Mouse (Mus musculus) kidney, postnatal 0 days (tissue): ENCODE results near the gene Rab8b. TPM values are rescaled to one million over a fixed set of nuclear protein-coding genes. Genes with fewer than 3 reads are reported as not detected.
"Not testable (repeated sequence)": the region's sequence is repeated elsewhere in the genome, so short reads cannot be mapped to it uniquely, and the experiment has no call there.

Experiments
- ATAC-seq: fragments of 200-750 bp; cut with Nextera tagmentation; replicated peaks from 2 replicates; pipeline ENCODE4 v1.8.0; 2017; ENCODE audit warnings: low read depth, moderate number of reproducible peaks, moderate TSS enrichment, moderate library complexity; ENCODE audit not compliant: low FRiP score
- DNase-seq: peaks from one replicate; pipeline ENCODE4 v3.0.0-alpha.2; 2016; ENCODE audit warnings: low spot score
- H3K27ac ChIP-seq: fragments of 300-500 bp; sonication (generic); 2 replicates; pipeline ENCODE4 v1.5.1; 2014; ENCODE audit warnings: mild to moderate bottlenecking
- H3K27me3 ChIP-seq: fragments of 300-500 bp; sonication (generic); 2 replicates; pipeline ENCODE4 v1.6.1; 2014; ENCODE audit warnings: low read length, mixed read lengths; ENCODE audit not compliant: insufficient read depth
- H3K36me3 ChIP-seq: fragments of 300-500 bp; sonication (generic); 2 replicates; pipeline ENCODE4 v1.6.1; 2014; ENCODE audit warnings: low read length, mixed read lengths; ENCODE audit not compliant: insufficient read depth
- H3K4me1 ChIP-seq: fragments of 300-500 bp; sonication (generic); replicated peaks from 2 replicates; pipeline ENCODE4 v1.6.1; 2014; ENCODE audit warnings: antibody characterized with exemption, low read length, mixed read lengths; ENCODE audit not compliant: insufficient read depth
- H3K4me2 ChIP-seq: fragments of 300-500 bp; sonication (generic); 2 replicates; pipeline ENCODE4 v1.6.1; 2014; ENCODE audit warnings: mild to moderate bottlenecking, low read length, moderate library complexity, mixed read lengths
- H3K4me3 ChIP-seq: fragments of 300-500 bp; sonication (generic); replicated peaks from 2 replicates; pipeline ENCODE4 v1.5.1; 2014; ENCODE audit warnings: low read depth, low read length
- H3K9ac ChIP-seq: fragments of 300-500 bp; sonication (generic); 2 replicates; pipeline ENCODE4 v1.6.1; 2014; ENCODE audit warnings: low read depth, low read length
- H3K9me3 ChIP-seq: fragments of 300-500 bp; sonication (generic); replicated peaks from 2 replicates; pipeline ENCODE4 v1.6.1; 2016; ENCODE audit warnings: low read length, inconsistent platforms, mixed read lengths
- CTCF ChIP-seq: IDR thresholded peaks from 2 replicates; pipeline ENCODE4 v1.5.1; 2016; ENCODE audit warnings: antibody characterized with exemption, low read depth, mild to moderate bottlenecking, moderate library complexity
- WGBS: fragments of 180-500 bp; shearing (Covaris S2); extraction: QIAGEN DNeasy Blood & Tissue Kit; methylation state at CpG from one replicate; pipeline ENCODE4 v1.1.7; 2014; 5-methylcytosine and 5-hydroxymethylcytosine counted together
- polyA plus RNA-seq: library from polyadenylated mRNA; unstranded; fragments of >200 nt; fragmentation: Nextera tagmentation; extraction: Ambion mirVana; gene quantifications from 2 replicates; pipeline ENCODE4 v1.2.1, GENCODE M21; 2015

Gene Rab8b
- polyA plus RNA-seq, 1 experiment from 2014 or later: 9.3 TPM

DNA sequence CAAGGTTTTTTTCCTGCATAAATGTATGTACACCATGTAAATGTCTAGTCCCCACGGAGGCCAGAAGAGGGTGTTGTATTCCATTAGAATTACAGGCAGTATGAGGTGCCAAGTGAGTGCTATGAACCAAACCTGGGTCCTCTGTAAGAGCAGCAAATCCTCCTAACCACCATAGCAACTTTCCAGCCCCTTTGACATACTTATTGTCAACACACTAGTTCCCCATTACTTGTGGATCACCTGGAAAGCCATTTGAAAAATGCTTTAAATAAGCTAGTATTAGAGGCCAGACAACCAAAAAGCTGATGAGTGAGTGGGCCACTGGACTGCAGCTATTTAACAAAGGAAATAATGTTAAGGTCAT is 1.6 kb downstream of the Rab8b start:
- Histone ChIP-seq H3K4me2 (peak overlapping the region; percentile 84), H3K9ac (no peak overlapping the region), H3K4me3 (no peak overlapping the region), H3K36me3 (no peaks in the 10 kb centered on the region), H3K9me3 (no peaks in the 10 kb centered on the region), H3K27ac (no peak overlapping the region), H3K4me1 (no peaks in the 10 kb centered on the region; the same call in none of the 2 replicates), H3K27me3 (no peaks in the 10 kb centered on the region)
- TF ChIP-seq CTCF: no peak
- WGBS: 71% methylated on average over 1 of the region's 1 CpGs
- no peak for DNase-seq
- no peak for ATAC-seq

DNA sequence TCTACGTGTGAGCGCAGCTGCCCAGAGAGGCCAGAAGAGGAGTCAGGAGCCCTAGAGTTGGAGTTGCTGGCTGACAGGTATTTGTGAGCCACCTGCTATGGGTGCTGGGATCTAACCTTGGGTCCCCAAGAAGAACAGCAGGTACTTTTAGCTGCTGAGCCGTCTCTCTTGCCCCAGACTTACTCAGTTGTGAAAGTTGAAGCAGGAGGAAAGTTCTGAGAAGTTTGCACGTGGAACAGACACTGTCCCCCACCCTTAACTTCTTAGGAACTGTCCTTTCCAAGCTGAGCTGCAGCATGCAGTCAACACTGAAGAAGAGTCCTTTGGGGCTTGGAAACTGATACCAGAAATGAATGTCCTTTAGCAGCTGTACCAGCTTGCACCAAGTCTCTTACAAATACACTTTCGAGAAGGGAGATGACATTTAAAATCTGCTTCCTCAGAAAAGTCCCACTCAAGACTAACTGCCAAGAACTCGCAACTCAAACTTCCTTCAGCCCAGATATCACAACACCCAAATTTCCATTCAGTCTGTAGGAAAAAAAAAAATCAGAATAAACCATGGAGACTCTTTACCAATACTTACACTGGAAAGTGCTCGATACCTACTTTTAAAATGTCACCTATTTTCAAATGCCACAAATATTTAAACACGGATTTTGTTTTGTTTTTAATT is 2.1 kb downstream of the Rab8b start:
- no peak for TF ChIP-seq CTCF
- Histone ChIP-seq H3K27me3 (no peaks in the 10 kb centered on the region), H3K27ac (no peak overlapping the region), H3K9me3 (no peaks in the 10 kb centered on the region), H3K4me2 (peak overlapping the region; percentile 84; the same call in 1 of the 2 replicates), H3K36me3 (no peaks in the 10 kb centered on the region), H3K4me3 (no peak overlapping the region), H3K4me1 (no peaks in the 10 kb centered on the region; the same call in none of the 2 replicates), H3K9ac (no peak overlapping the region)
- DNase-seq: no peak
- no peak for ATAC-seq
- 81% methylated on average over 8 of the region's 8 CpGs for WGBS

DNA sequence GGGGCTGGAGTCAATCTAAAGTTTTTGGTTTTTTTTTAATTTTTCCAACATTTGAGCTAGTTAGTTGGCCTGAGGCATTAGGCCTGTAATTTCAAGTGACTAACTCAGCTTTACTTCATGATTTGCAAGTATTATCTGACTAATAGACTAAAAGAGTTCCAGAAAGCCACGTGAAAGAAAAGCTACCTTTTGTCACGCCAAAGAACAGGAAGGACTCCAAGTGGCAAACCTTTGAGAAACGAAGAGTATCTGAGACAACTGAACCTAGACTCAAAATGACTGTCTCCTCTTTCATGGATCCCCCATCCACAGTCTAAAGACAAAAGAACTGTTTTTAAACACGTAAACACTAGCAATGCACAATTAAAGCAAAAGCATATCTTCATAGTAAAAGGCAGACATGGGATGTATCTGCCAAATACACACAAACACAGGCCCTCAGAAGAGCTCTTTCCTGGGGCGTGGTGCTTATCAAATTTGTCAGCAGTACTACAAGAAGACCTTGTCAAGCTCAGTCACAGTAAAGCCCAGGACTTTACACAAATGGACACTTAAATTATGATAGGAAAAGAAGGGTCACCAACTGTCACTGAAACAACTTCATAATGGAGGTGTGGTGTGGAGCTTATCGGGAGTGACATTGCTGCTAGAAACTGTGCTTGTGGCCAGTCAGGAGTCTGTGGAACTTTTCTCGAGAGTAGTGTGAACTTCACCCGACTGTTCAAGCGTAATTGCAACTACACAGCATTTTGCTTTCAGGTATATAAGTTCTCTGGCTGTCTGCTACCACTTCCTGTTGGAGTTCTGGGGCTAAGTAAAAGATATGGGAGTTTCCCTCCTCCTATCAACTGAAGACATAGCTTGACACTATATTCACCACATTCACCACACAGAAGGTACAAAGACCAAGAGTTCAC is 3.4 kb downstream of the Rab8b start:
- Histone ChIP-seq H3K27me3 (no peaks in the 10 kb centered on the region), H3K4me3 (no peak overlapping the region), H3K36me3 (no peaks in the 10 kb centered on the region), H3K9me3 (no peaks in the 10 kb centered on the region), H3K4me2 (no peak overlapping the region), H3K4me1 (no peaks in the 10 kb centered on the region; the same call in none of the 2 replicates), H3K9ac (no peak overlapping the region), H3K27ac (no peak overlapping the region)
- TF ChIP-seq CTCF: no peak
- no peak for DNase-seq
- WGBS: 76% methylated on average over 9 of the region's 9 CpGs
- ATAC-seq: no peak

DNA sequence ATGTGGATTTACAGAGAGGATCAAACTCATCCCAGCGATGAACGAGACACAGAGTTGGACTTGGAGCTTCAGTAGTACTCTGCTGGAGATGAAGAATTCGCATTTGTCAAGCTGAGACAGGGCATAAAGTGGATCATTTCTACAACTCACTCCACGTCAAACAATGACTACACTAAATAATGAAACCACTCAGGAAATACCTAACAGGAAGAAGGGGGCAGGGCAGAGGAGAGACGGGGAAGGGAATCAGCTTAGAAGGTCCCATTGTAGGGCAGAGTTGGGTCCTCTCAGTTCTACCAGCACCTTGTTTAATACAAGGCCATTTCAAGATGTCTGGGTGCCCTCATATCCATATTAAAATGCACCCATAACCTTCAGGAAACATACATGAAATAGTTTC is 4.1 kb downstream of the Rab8b start:
- H3K36me3 ChIP-seq: 0 out of 2 replicates have a peak, but pooled peaks cover under 1% of the 10 kb centered on the region
- no peaks in the 10 kb centered on the region; the same call in 1 of the 2 replicates for H3K4me1 ChIP-seq
- DNase-seq: no peak
- H3K4me2 ChIP-seq: no peak overlapping the region
- H3K9me3 ChIP-seq: no peaks in the 10 kb centered on the region
- H3K9ac ChIP-seq: no peak overlapping the region
- no peak for TF ChIP-seq CTCF
- WGBS: 81% methylated on average over 5 of the region's 5 CpGs
- no peak overlapping the region for H3K4me3 ChIP-seq
- H3K27me3 ChIP-seq: no peaks in the 10 kb centered on the region
- ATAC-seq: no peak
- H3K27ac ChIP-seq: no peak overlapping the region

DNA sequence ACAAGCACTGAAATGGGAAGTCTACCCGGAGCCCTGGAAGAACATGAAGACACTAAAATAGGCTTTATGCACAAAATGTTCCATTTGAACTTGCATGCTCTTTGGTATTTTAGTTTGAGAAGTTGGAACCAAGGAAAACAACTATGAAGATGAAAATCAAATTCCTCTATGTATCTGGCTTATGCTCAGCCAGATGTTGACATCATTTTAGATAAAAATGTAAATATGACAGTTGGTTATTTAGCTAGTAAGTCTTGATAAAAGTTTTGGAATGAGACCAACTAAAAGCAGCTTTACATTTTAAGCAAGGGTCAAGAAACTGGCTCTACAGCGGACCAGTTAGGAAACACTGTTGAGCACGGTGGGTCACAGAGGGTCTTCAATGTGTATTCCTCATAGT is 4.9 kb downstream of the Rab8b start:
- Histone ChIP-seq H3K36me3 (0 out of 2 replicates have a peak, but pooled peaks cover 2% of the 10 kb centered on the region), H3K27me3 (no peaks in the 10 kb centered on the region), H3K27ac (no peak overlapping the region), H3K4me1 (no peaks in the 10 kb centered on the region; the same call in 1 of the 2 replicates), H3K9me3 (no peaks in the 10 kb centered on the region), H3K4me2 (no peak overlapping the region), H3K9ac (no peak overlapping the region), H3K4me3 (no peak overlapping the region)
- DNase-seq: peak; percentile 30
- ATAC-seq: no peak
- WGBS: 83% methylated on average over 3 of the region's 3 CpGs
- TF ChIP-seq CTCF: no peak

DNA sequence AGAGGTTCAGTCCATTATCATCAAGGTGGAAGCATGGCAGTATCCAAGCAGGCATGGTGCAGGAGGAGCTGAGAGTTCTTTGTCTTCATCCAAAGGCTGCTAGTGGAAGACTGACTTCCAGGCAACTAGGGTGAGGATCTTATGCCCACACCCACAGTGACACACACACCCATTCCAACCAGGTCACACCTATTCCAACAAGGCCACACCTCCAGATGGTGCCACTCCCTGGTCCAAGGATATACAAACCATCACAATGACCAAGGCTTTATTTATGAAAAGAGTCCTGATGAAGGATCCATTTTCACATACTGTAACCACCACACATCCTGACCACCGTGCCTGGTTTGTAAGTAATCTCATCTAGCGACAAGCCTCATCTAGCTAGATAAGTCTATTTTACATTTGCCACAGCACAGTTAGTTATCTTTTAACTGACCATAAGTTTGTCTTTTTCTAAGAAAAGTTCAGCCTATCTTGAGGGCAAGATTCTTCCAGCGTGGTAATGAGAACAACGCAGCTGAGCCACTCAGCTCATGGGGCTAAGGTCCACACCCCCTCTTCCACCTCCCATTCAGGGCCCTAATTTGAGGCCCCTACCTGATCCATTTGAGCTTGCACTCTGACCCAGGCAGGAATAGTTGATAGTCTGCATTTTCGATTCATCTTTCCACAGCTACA is 6.1 kb downstream of the Rab8b start:
- ATAC-seq, H3K9me3 ChIP-seq, H3K36me3 ChIP-seq, H3K9ac ChIP-seq, H3K4me1 ChIP-seq, H3K27me3 ChIP-seq, H3K4me3 ChIP-seq, H3K4me2 ChIP-seq, DNase-seq: not testable (repeated sequence)
- WGBS: 87% methylated on average over 5 of the region's 5 CpGs
- H3K27ac ChIP-seq: 0 out of 2 replicates have a peak overlapping the region, but pooled peaks have one; percentile 5
